Mouse (Mus musculus): ENCODE data around the gene Gmppa.

DNA sequence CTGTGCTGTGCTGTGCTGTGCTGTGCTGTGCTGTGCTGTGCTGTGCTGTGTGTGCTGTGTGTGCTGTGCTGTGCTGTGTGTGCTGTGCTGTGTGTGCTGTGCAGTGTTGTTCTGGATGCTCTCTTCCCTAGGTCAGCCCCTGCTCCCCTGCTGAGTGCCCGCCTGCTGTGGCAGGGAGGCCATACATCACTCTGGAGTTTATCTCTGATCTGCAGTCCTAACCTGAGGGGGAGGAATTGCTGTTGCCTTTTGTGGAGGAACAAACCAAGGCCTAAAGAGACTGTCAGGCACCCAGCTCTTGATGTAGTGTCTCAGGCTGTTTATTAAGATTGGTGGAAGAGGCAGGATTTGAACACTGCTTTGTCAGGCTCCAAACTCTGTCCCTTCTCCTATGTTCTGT, 26.9 kb downstream of the Gmppa start:
- TF ChIP-seq CTCF (IDR thresholded peaks at IDR 0.05; ENCODE audit: control insufficient read depth, insufficient read depth, insufficient replicate concordance, low read depth, low read length) (no peak), POLR2A (IDR thresholded peaks at IDR 0.05; ENCODE audit: control insufficient read depth, low read depth, low read length) (no peak)
